Mouse (Mus musculus): ENCODE results near the gene Scgb1b15.
"Not testable (repeated sequence)": the region's sequence is repeated elsewhere in the genome, so short reads cannot be mapped to it uniquely, and the experiment has no call there.

Gene Scgb1b15

GRCm38 (mm10) chr7:32836254-32836653 lies at the start of gene Scgb1b15:
Scgb1b15 (plus strand) TSS chr7:32836554.
- DNase-seq (ENCODE audit: low spot score), result not testable (repeated sequence)

GRCm38 (mm10) chr7:32829562-32829961 lies 6.8 kb upstream of the Scgb1b15 start, which contains the start of gene Scgb2b15:
Scgb2b15 (minus strand) TSS chr7:32829662.
- DNase-seq (ENCODE audit: low spot score), result not testable (repeated sequence)

All from layer of hippocampus, adult 9-10 months (tissue).